In the genomic region with DNA sequence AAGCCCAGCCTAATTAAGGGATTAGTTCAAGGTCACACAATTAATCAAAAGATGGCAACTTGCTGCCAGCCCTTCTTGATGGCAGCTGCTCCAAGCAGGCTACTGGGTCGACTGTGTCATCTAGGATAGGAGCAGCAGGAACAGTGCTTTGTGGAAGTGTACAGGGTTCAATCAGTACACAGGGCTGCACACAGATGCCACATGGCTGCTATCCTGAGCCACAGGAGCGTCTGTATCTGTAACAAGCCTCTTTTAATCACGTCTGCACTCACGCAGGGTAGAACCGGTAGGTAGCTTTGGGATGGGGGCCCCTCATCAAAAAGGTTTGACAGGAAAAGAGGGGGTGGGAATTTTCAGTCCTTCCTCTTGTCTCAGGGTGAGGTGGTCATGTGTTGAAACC, we compare ENCODE assay signal across 23 mouse cellular contexts.
DNase-seq lines count a peak whose midpoint lies in the region; ATAC-seq and TF ChIP-seq lines count a peak whose summit lies in the region.
"Had no signal": no experiment of that assay in that cellular context is flagged by ENCODE, and none has a peak within 500 bp of the region (broad histone marks: within the 10 kb centered on the region; RNA-seq: fewer than 3 reads in every experiment).

No protein-coding gene starts in this region.

- H3K4me2 ChIP-seq in hindbrain, embryonic 12.5 days (replicated peaks): no peak overlapping the region
- no peak overlapping the region for H3K4me2 ChIP-seq in hindbrain, embryonic 11.5 days (replicated peaks; ENCODE audit: low read depth, low read length)
- no peak overlapping the region for H3K4me2 ChIP-seq in kidney, postnatal 0 days (ENCODE audit: low read length)
- no peak overlapping the region for H3K4me2 ChIP-seq in midbrain, embryonic 15.5 days
- H3K4me2 ChIP-seq: embryonic facial prominence, embryonic 13.5 days; forebrain, embryonic 12.5 days; forebrain, embryonic 15.5 days; heart, embryonic 11.5 days; hindbrain, embryonic 15.5 days had no signal

- no peaks in the 10 kb centered on the region for H3K4me1 ChIP-seq in hindbrain, embryonic 12.5 days
- no peaks in the 10 kb centered on the region for H3K4me1 ChIP-seq in hindbrain, embryonic 11.5 days (replicated peaks; ENCODE audit: control insufficient read depth, insufficient read depth, low read length)
- no peaks in the 10 kb centered on the region for H3K4me1 ChIP-seq in kidney, postnatal 0 days (replicated peaks; ENCODE audit: insufficient read depth, low read length)
- H3K4me1 ChIP-seq in midbrain, embryonic 15.5 days: no peaks in the 10 kb centered on the region
- peaks cover 9% of the 10 kb centered on the region; the same call in 1 of the 2 replicates for H3K4me1 ChIP-seq in midbrain, embryonic 10.5 days
- H3K4me1 ChIP-seq: embryonic facial prominence, embryonic 13.5 days; forebrain, embryonic 12.5 days; forebrain, embryonic 15.5 days; hindbrain, embryonic 15.5 days had no signal

- H3K4me3 ChIP-seq in hindbrain, embryonic 12.5 days: no peak overlapping the region
- no peak overlapping the region for H3K4me3 ChIP-seq in hindbrain, embryonic 11.5 days (ENCODE audit: low read depth, low read length)
- H3K4me3 ChIP-seq in kidney, postnatal 0 days (replicated peaks; ENCODE audit: low read depth, low read length): no peak overlapping the region
- no peak overlapping the region for H3K4me3 ChIP-seq in midbrain, embryonic 15.5 days
- no peak overlapping the region for H3K4me3 ChIP-seq in midbrain, embryonic 10.5 days
- H3K4me3 ChIP-seq: embryonic facial prominence, embryonic 10.5 days; embryonic facial prominence, embryonic 13.5 days; erythroblast, embryonic 14.5 days; forebrain, embryonic 12.5 days; forebrain, embryonic 15.5 days; heart, adult 2 months; hindbrain, embryonic 15.5 days had no signal

- WGBS in hindbrain, embryonic 12.5 days: 63% methylated on average over 5 of the region's 5 CpGs
- WGBS in hindbrain, embryonic 11.5 days: 69% methylated on average over 5 of the region's 5 CpGs
- 72% methylated on average over 5 of the region's 5 CpGs for WGBS in kidney, postnatal 0 days
- WGBS in midbrain, embryonic 15.5 days: 74% methylated on average over 5 of the region's 5 CpGs
- WGBS in midbrain, embryonic 10.5 days: 69% methylated on average over 5 of the region's 5 CpGs

- 0 out of 2 replicates have a peak overlapping the region, but pooled peaks have one; percentile 12 for H3K27ac ChIP-seq in hindbrain, embryonic 12.5 days
- no peak overlapping the region for H3K27ac ChIP-seq in hindbrain, embryonic 11.5 days (ENCODE audit: low read depth, low read length)
- peak overlapping the region; percentile 25; the same call in 1 of the 2 replicates for H3K27ac ChIP-seq in kidney, postnatal 0 days
- H3K27ac ChIP-seq in midbrain, embryonic 15.5 days: no peak overlapping the region
- H3K27ac ChIP-seq in midbrain, embryonic 10.5 days (replicated peaks): no peak overlapping the region
- H3K27ac ChIP-seq: embryonic facial prominence, embryonic 10.5 days; embryonic facial prominence, embryonic 13.5 days; forebrain, embryonic 12.5 days; forebrain, embryonic 15.5 days; heart, adult 2 months; hindbrain, embryonic 15.5 days had no signal

- ATAC-seq in hindbrain, embryonic 12.5 days (ENCODE audit: low FRiP score): no peak
- no peak for ATAC-seq in hindbrain, embryonic 11.5 days (ENCODE audit: low FRiP score)
- ATAC-seq in kidney, postnatal 0 days (replicated peaks; ENCODE audit: low FRiP score, low read depth): no peak
- ATAC-seq in midbrain, embryonic 15.5 days (replicated peaks): peak; percentile 51; the same call in 1 of the 2 replicates
- no peak for ATAC-seq in activated CD4-positive, CD25-positive, alpha-beta regulatory T cell, adult 4 months
- ATAC-seq: CD4-positive, CD25-positive, alpha-beta regulatory T cell, adult 4 months; forebrain, embryonic 15.5 days had no signal

- H3K9ac ChIP-seq in hindbrain, embryonic 12.5 days: no peak overlapping the region
- H3K9ac ChIP-seq in hindbrain, embryonic 11.5 days (ENCODE audit: low read depth, low read length): no peak overlapping the region
- no peak overlapping the region for H3K9ac ChIP-seq in kidney, postnatal 0 days (ENCODE audit: low read depth, low read length)
- H3K9ac ChIP-seq in midbrain, embryonic 15.5 days: no peak overlapping the region
- H3K9ac ChIP-seq: embryonic facial prominence, embryonic 13.5 days; forebrain, embryonic 12.5 days; forebrain, embryonic 15.5 days; hindbrain, embryonic 15.5 days had no signal

- TF ChIP-seq CTCF in kidney, postnatal 0 days (IDR thresholded peaks at IDR 0.05; ENCODE audit: low read depth): no peak

- DNase-seq in hindbrain, embryonic 11.5 days (ENCODE audit: low spot score): no peak
- DNase-seq in kidney, postnatal 0 days (ENCODE audit: low spot score): no peak
- DNase-seq in kidney, postnatal 25 days: no peak
- DNase-seq in midbrain, embryonic 10.5 days (ENCODE audit: low spot score): no peak
- DNase-seq: adrenal gland, adult 8-10 months; adrenal gland, postnatal 25 days; cerebellum, adult 11-12 months; cerebellum, adult 8-10 months; cerebellum, postnatal 10 days; cerebellum, postnatal 36 days; embryo, embryonic 11 days; heart, adult 2 months had no signal

- peaks cover 29% of the 10 kb centered on the region for H3K36me3 ChIP-seq in hindbrain, embryonic 12.5 days
- 0 out of 2 replicates have a peak, but pooled peaks cover under 1% of the 10 kb centered on the region for H3K36me3 ChIP-seq in hindbrain, embryonic 11.5 days (ENCODE audit: control insufficient read depth, insufficient read depth, low read length)
- H3K36me3 ChIP-seq in kidney, postnatal 0 days (ENCODE audit: insufficient read depth, low read length): peaks cover 15% of the 10 kb centered on the region
- peaks cover 21% of the 10 kb centered on the region; the same call in 1 of the 2 replicates for H3K36me3 ChIP-seq in midbrain, embryonic 15.5 days (replicated peaks)
- H3K36me3 ChIP-seq in midbrain, embryonic 10.5 days: peaks cover 34% of the 10 kb centered on the region

- H3K27me3 ChIP-seq in hindbrain, embryonic 12.5 days: no peaks in the 10 kb centered on the region
- no peaks in the 10 kb centered on the region for H3K27me3 ChIP-seq in hindbrain, embryonic 11.5 days (ENCODE audit: control insufficient read depth, insufficient read depth, low read length)
- no peaks in the 10 kb centered on the region for H3K27me3 ChIP-seq in kidney, postnatal 0 days (ENCODE audit: insufficient read depth, low read length)
- no peaks in the 10 kb centered on the region for H3K27me3 ChIP-seq in midbrain, embryonic 15.5 days (replicated peaks)
- no peaks in the 10 kb centered on the region for H3K27me3 ChIP-seq in midbrain, embryonic 10.5 days (ENCODE audit: low read depth, poor library complexity, severe bottlenecking)
- H3K27me3 ChIP-seq: embryonic facial prominence, embryonic 13.5 days; forebrain, embryonic 12.5 days; forebrain, embryonic 15.5 days; hindbrain, embryonic 15.5 days had no signal

- H3K9me3 ChIP-seq in hindbrain, embryonic 12.5 days (replicated peaks): no peaks in the 10 kb centered on the region
- no peaks in the 10 kb centered on the region for H3K9me3 ChIP-seq in hindbrain, embryonic 11.5 days (ENCODE audit: control insufficient read depth, low read length)
- no peaks in the 10 kb centered on the region for H3K9me3 ChIP-seq in kidney, postnatal 0 days (replicated peaks; ENCODE audit: low read length)
- H3K9me3 ChIP-seq in midbrain, embryonic 15.5 days: no peaks in the 10 kb centered on the region
- no peaks in the 10 kb centered on the region for H3K9me3 ChIP-seq in midbrain, embryonic 10.5 days (replicated peaks)
- H3K9me3 ChIP-seq: embryonic facial prominence, embryonic 10.5 days; embryonic facial prominence, embryonic 13.5 days; forebrain, embryonic 12.5 days; forebrain, embryonic 15.5 days; hindbrain, embryonic 15.5 days had no signal

Comparison
In these comparisons a context has a peak if more than half of its experiments do, and no peak if none do; other contexts are left out.
1. H3K27ac ChIP-seq: peak in hindbrain, embryonic 12.5 days (single experiment) and kidney, postnatal 0 days (single experiment); none in hindbrain, embryonic 11.5 days (single experiment), midbrain, embryonic 15.5 days (single experiment) and midbrain, embryonic 10.5 days (single experiment).